Mouse (Mus musculus) frontal cortex, postnatal 14 days (tissue): ENCODE measurements around the gene Tut1.
"Not testable (repeated sequence)": the region's sequence is repeated elsewhere in the genome, so short reads cannot be mapped to it uniquely, and the experiment has no call there.

Experiments
- DNase-seq, 2 experiments: peaks; one replicate each; pipeline ENCODE4 v3.0.0; 2022; ENCODE audit warnings: low spot score in 2 of 2

The Tut1 gene

DNA sequence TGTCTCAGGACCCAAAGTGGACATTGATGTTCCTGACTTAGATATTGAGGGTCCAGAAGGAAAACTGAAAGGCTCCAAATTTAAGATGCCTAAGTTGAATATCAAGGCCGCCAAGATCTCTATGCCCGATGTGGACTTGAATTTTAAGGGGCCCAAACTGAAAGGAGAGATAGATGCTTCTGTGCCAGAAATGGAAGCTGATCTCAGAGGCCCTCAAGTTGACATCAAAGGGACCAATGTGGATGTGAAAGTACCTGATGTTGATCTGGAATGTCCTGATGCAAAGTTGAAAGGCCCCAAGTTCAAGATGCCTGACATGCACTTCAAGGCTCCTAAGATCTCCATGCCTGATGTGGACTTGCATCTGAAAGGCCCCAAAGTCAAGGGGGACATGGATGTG is 53.3 kb downstream of the Tut1 start:
- not testable (repeated sequence) for DNase-seq
